Mouse (Mus musculus) stomach, embryonic 16.5 days (tissue): ENCODE results near the gene Scn11a. TPM values are rescaled to one million over a fixed set of nuclear protein-coding genes. Genes with fewer than 3 reads are reported as not detected.

Experiments
- ATAC-seq: fragments of 200-750 bp; cut with Nextera tagmentation; 2 replicates; pipeline ENCODE4 v1.8.0; 2017; ENCODE audit warnings: moderate number of reproducible peaks, moderate TSS enrichment; ENCODE audit not compliant: insufficient read depth, low FRiP score
- H3K27ac ChIP-seq: fragments of 300-500 bp; sonication (generic); 2 replicates; pipeline ENCODE4 v1.5.1; 2014; ENCODE audit warnings: low read length
- H3K27me3 ChIP-seq: fragments of 300-500 bp; sonication (generic); 2 replicates; pipeline ENCODE4 v1.6.1; 2014; ENCODE audit warnings: low read length, control low read depth, mixed read lengths; ENCODE audit not compliant: control insufficient read depth, insufficient read depth
- H3K36me3 ChIP-seq: fragments of 300-500 bp; sonication (generic); 2 replicates; pipeline ENCODE4 v1.6.1; 2014; ENCODE audit warnings: low read length; ENCODE audit not compliant: control insufficient read depth, insufficient read depth
- H3K4me1 ChIP-seq: fragments of 300-500 bp; sonication (generic); 2 replicates; pipeline ENCODE4 v1.6.1; 2014; ENCODE audit warnings: low read length, control low read depth, mixed read lengths; ENCODE audit not compliant: control insufficient read depth, insufficient read depth
- H3K4me2 ChIP-seq: fragments of 300-500 bp; sonication (generic); 2 replicates; pipeline ENCODE4 v1.6.1; 2014; ENCODE audit warnings: low read depth, low read length, mixed read lengths
- H3K4me3 ChIP-seq: fragments of 300-500 bp; sonication (generic); replicated peaks from 2 replicates; pipeline ENCODE4 v1.5.1; 2014; ENCODE audit warnings: mild to moderate bottlenecking, low read length
- H3K9ac ChIP-seq: fragments of 300-500 bp; sonication (generic); 2 replicates; pipeline ENCODE4 v1.6.1; 2014; ENCODE audit warnings: low read length
- H3K9me3 ChIP-seq: fragments of 300-500 bp; sonication (generic); replicated peaks from 2 replicates; pipeline ENCODE4 v1.6.1; 2016; ENCODE audit warnings: low read length, control low read depth; ENCODE audit not compliant: control insufficient read depth
- WGBS: fragments of 180-500 bp; shearing (Covaris S2); extraction: QIAGEN DNeasy Blood & Tissue Kit; methylation state at CpG from one replicate; pipeline ENCODE4 v1.1.7; 2014; 5-methylcytosine and 5-hydroxymethylcytosine counted together
- polyA plus RNA-seq: library from polyadenylated mRNA; unstranded; fragments of >200 nt; fragmentation: Nextera tagmentation; extraction: Ambion mirVana; gene quantifications from 2 replicates; pipeline ENCODE4 v1.2.1, GENCODE M21; 2015

The Scn11a gene
- polyA plus RNA-seq, 1 experiment from 2014 or later = 0.03 TPM

- H3K27ac ChIP-seq = no peak overlapping the region
- no peak overlapping the region for H3K4me2 ChIP-seq
- no peak for ATAC-seq
- no peaks in the 10 kb centered on the region for H3K9me3 ChIP-seq
- WGBS = 42% methylated on average over 4 of the region's 4 CpGs
- no peak overlapping the region for H3K4me3 ChIP-seq
- no peaks in the 10 kb centered on the region for H3K4me1 ChIP-seq
- no peaks in the 10 kb centered on the region for H3K27me3 ChIP-seq
- no peak overlapping the region for H3K9ac ChIP-seq
- no peaks in the 10 kb centered on the region for H3K36me3 ChIP-seq
These were observed 17.4 kb upstream of the Scn11a start for GRCm38 (mm10) chr9:119842541-119843169.

GRCm38 (mm10) chr9:119842091-119842490 is 16.8 kb upstream of the Scn11a start:
- WGBS = 37% methylated on average over 6 of the region's 6 CpGs
- ATAC-seq = no peak
- no peak overlapping the region for H3K9ac ChIP-seq

GRCm38 (mm10) chr9:119841159-119841558 is 15.9 kb upstream of the Scn11a start:
- Histone ChIP-seq H3K9me3 (no peaks in the 10 kb centered on the region), H3K9ac (no peak overlapping the region), H3K4me3 (no peak overlapping the region), H3K27ac (no peak overlapping the region), H3K4me2 (no peak overlapping the region), H3K27me3 (no peaks in the 10 kb centered on the region), H3K4me1 (no peaks in the 10 kb centered on the region), H3K36me3 (no peaks in the 10 kb centered on the region)
- WGBS = 72% methylated on average over 6 of the region's 6 CpGs
- ATAC-seq = no peak

More at GRCm38 (mm10) chr9:119842091-119842490, 16.8 kb upstream of the Scn11a start:
- Histone ChIP-seq H3K27ac (no peak overlapping the region), H3K9me3 (no peaks in the 10 kb centered on the region), H3K4me2 (no peak overlapping the region), H3K27me3 (no peaks in the 10 kb centered on the region), H3K4me1 (no peaks in the 10 kb centered on the region), H3K4me3 (no peak overlapping the region), H3K36me3 (no peaks in the 10 kb centered on the region)

- no peaks in the 10 kb centered on the region for H3K4me1 ChIP-seq
- H3K4me2 ChIP-seq = no peak overlapping the region
- no peak for ATAC-seq
- 49% methylated on average over 9 of the region's 9 CpGs for WGBS
- no peaks in the 10 kb centered on the region for H3K27me3 ChIP-seq
- no peak overlapping the region for H3K4me3 ChIP-seq
- no peak overlapping the region for H3K9ac ChIP-seq
- H3K27ac ChIP-seq = no peak overlapping the region
- H3K36me3 ChIP-seq = no peaks in the 10 kb centered on the region
- no peaks in the 10 kb centered on the region for H3K9me3 ChIP-seq
These were observed 10.4 kb upstream of the Scn11a start for GRCm38 (mm10) chr9:119835581-119836125.

GRCm38 (mm10) chr9:119831001-119831400 is 5.7 kb upstream of the Scn11a start:
- Histone ChIP-seq H3K36me3 (no peaks in the 10 kb centered on the region), H3K4me1 (no peaks in the 10 kb centered on the region), H3K9ac (no peak overlapping the region), H3K9me3 (no peaks in the 10 kb centered on the region), H3K27ac (no peak overlapping the region), H3K4me2 (no peak overlapping the region), H3K4me3 (no peak overlapping the region), H3K27me3 (no peaks in the 10 kb centered on the region)
- no peak for ATAC-seq
- WGBS = 85% methylated on average over 2 of the region's 2 CpGs

GRCm38 (mm10) chr9:119823722-119824121 is 1.5 kb downstream of the Scn11a start:
- Histone ChIP-seq H3K27me3 (no peaks in the 10 kb centered on the region), H3K36me3 (no peaks in the 10 kb centered on the region), H3K27ac (no peak overlapping the region), H3K9me3 (no peaks in the 10 kb centered on the region), H3K4me3 (no peak overlapping the region), H3K9ac (no peak overlapping the region), H3K4me1 (no peaks in the 10 kb centered on the region), H3K4me2 (no peak overlapping the region)
- ATAC-seq = no peak
- WGBS = 63% methylated on average over 9 of the region's 9 CpGs

GRCm38 (mm10) chr9:119813631-119814030 is 11.6 kb downstream of the Scn11a start:
- Histone ChIP-seq H3K4me1 (no peaks in the 10 kb centered on the region), H3K4me2 (no peak overlapping the region), H3K36me3 (no peaks in the 10 kb centered on the region), H3K9me3 (no peaks in the 10 kb centered on the region), H3K27me3 (no peaks in the 10 kb centered on the region), H3K27ac (no peak overlapping the region), H3K9ac (no peak overlapping the region), H3K4me3 (no peak overlapping the region)
- 94% methylated on average over 5 of the region's 5 CpGs for WGBS
- no peak for ATAC-seq

- Histone ChIP-seq H3K27ac (no peak overlapping the region), H3K4me1 (no peaks in the 10 kb centered on the region), H3K4me2 (no peak overlapping the region), H3K27me3 (no peaks in the 10 kb centered on the region), H3K9ac (no peak overlapping the region), H3K9me3 (no peaks in the 10 kb centered on the region), H3K4me3 (no peak overlapping the region), H3K36me3 (no peaks in the 10 kb centered on the region)
- 77% methylated on average over 2 of the region's 2 CpGs for WGBS
- no peak for ATAC-seq
These were observed 18.8 kb downstream of the Scn11a start for GRCm38 (mm10) chr9:119806491-119806890.

GRCm38 (mm10) chr9:119804501-119804847 is 20.8 kb downstream of the Scn11a start:
- Histone ChIP-seq H3K9ac (no peak overlapping the region), H3K4me2 (no peak overlapping the region), H3K4me3 (no peak overlapping the region), H3K27me3 (no peaks in the 10 kb centered on the region), H3K9me3 (no peaks in the 10 kb centered on the region), H3K4me1 (no peaks in the 10 kb centered on the region), H3K36me3 (no peaks in the 10 kb centered on the region), H3K27ac (no peak overlapping the region)
- 83% methylated on average over 11 of the region's 11 CpGs for WGBS
- ATAC-seq = no peak
